Mouse (Mus musculus): Measurements from ENCODE around the gene Arglu1. TPM values are rescaled to one million over a fixed set of nuclear protein-coding genes. Genes with fewer than 3 reads are reported as not detected.

The Arglu1 gene
- polyA plus RNA-seq, 2 experiments: 146 to 197 TPM

DNA sequence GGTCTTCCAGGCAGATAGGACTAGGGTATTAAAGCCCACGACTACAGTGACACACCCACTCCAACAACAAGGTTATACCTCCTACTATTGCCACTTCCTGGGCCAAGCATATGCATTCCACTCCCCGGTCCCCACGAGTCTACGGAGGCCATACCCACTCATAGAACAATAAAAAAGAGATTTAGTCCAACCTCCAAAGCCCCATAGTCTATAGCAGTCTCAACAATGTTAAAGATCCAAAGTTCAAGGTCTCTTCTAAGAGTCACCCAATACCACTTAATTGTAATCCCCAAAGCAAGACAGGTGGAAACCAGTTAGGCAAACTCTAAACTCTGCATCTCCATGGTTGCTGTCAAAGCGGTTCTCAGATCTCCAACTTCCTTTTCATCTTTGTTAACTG, 15.5 kb downstream of the Arglu1 start:
- no peak for TF ChIP-seq POLR2A (IDR thresholded peaks at IDR 0.05; ENCODE audit: borderline replicate concordance, extremely low read depth, insufficient read depth, insufficient read length)
- H3K9me3 ChIP-seq (ENCODE audit: control insufficient read depth, low read length): no peaks in the 10 kb centered on the region
- DNase-seq (ENCODE audit: low spot score): no peak
- no peaks in the 10 kb centered on the region for H3K4me1 ChIP-seq (ENCODE audit: control insufficient read depth, insufficient read depth, low read length)
- no peak overlapping the region for H3K4me2 ChIP-seq (replicated peaks; ENCODE audit: low read depth, low read length, severe bottlenecking)
- no peak overlapping the region for H3K9ac ChIP-seq (ENCODE audit: low read depth, low read length, severe bottlenecking)
- no peak for ATAC-seq (ENCODE audit: low FRiP score, low read depth)
- H3K4me3 ChIP-seq (replicated peaks; ENCODE audit: low read length): no peak overlapping the region
- H3K36me3 ChIP-seq (ENCODE audit: control insufficient read depth, insufficient read depth, low read length): peaks cover 64% of the 10 kb centered on the region
- H3K27ac ChIP-seq (replicated peaks; ENCODE audit: low read depth, low read length): no peak overlapping the region
- no peaks in the 10 kb centered on the region for H3K27me3 ChIP-seq (ENCODE audit: control insufficient read depth, insufficient read depth, low read length)
- 80% methylated on average over 5 of the region's 5 CpGs for WGBS

DNA sequence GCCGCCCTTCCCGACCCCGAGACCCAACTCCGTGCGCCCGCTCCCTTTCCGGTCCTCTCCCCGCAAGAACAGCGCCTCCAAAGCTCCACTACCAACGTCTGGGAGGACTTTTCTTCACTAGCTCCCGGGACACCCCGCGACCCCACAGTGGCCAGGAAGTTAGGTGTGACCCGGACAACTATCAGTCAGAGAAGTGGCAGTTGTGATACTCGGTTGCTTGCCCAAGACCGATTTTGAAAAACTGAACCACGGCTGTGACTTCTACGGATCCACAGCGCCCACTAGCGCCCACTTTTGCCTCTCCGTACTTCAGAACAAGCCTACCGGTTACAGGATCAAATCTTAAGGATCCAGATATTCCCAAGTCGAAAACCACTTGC, 28.6 kb downstream of the Arglu1 start:
- Histone ChIP-seq H3K9ac (ENCODE audit: low read depth, low read length, severe bottlenecking) (peak overlapping the region; percentile 54), H3K4me2 (replicated peaks; ENCODE audit: low read depth, low read length, severe bottlenecking) (peak overlapping the region; percentile 82), H3K4me3 (replicated peaks; ENCODE audit: low read length) (peak overlapping the region; percentile 93), H3K4me1 (ENCODE audit: control insufficient read depth, insufficient read depth, low read length) (peaks cover 14% of the 10 kb centered on the region), H3K9me3 (ENCODE audit: control insufficient read depth, low read length) (no peaks in the 10 kb centered on the region), H3K27ac (replicated peaks; ENCODE audit: low read depth, low read length) (peak overlapping the region; percentile 67), H3K27me3 (ENCODE audit: control insufficient read depth, insufficient read depth, low read length) (no peaks in the 10 kb centered on the region), H3K36me3 (ENCODE audit: control insufficient read depth, insufficient read depth, low read length) (peaks cover 10% of the 10 kb centered on the region)
- no peak for TF ChIP-seq POLR2A (IDR thresholded peaks at IDR 0.05; ENCODE audit: borderline replicate concordance, extremely low read depth, insufficient read depth, insufficient read length)
- WGBS: 0% methylated on average over 23 of the region's 23 CpGs
- DNase-seq (ENCODE audit: low spot score) (peak; percentile 90), ATAC-seq (ENCODE audit: low FRiP score, low read depth) (0 out of 2 replicates have a peak, but pooled peaks have one; percentile 6)

DNA sequence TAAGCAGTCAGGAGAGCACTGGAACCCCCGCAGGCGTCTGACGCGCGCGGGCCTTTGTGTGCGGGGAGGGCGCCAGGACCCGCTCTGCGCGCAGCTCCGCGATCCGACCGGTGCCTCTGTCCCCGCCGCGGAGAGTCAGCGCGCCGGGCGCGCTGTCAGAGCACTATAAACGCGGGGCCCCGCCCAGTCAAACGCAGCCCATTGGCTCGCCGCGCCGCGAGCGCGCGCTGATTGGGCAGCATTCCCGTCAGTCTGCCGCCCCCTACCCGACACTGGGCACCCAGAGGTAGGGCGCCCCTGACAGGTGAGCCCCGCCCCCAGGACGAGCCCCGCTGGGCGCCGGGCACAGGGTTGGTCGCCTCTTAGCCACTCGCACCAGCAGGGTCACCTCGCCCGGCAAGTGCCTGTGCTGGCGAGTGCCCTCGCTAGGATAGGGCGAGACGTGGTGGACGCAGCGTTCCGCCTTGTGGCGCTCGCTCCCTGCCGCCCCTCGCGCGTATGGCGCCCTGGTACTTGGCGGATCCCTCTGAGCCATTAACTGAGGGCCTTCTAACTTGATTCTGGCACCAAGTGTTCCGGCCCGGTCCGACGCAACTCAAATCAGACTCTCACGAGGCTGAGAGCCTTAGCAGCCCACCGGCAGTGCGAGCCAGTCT, 29.1 kb downstream of the Arglu1 start, which contains the start of gene Efnb2:
Gene Efnb2, minus strand, starts transcription at position 140 of the 656 bp plus-strand sequence.
- ATAC-seq (ENCODE audit: low FRiP score, low read depth) (peak; percentile 91), DNase-seq (ENCODE audit: low spot score) (peak; percentile 97)
- WGBS: under 1% methylated on average over 40 of the region's 70 CpGs
- Histone ChIP-seq H3K4me1 (ENCODE audit: control insufficient read depth, insufficient read depth, low read length) (peaks cover 14% of the 10 kb centered on the region), H3K27me3 (ENCODE audit: control insufficient read depth, insufficient read depth, low read length) (no peaks in the 10 kb centered on the region), H3K9me3 (ENCODE audit: control insufficient read depth, low read length) (no peaks in the 10 kb centered on the region), H3K9ac (ENCODE audit: low read depth, low read length, severe bottlenecking) (peak within 1 kb of the TSS; percentile 94), H3K27ac (replicated peaks; ENCODE audit: low read depth, low read length) (peak within 1 kb of the TSS; percentile 78), H3K36me3 (ENCODE audit: control insufficient read depth, insufficient read depth, low read length) (peaks cover 6% of the 10 kb centered on the region), H3K4me3 (replicated peaks; ENCODE audit: low read length) (peak within 1 kb of the TSS; percentile 93), H3K4me2 (replicated peaks; ENCODE audit: low read depth, low read length, severe bottlenecking) (peak within 1 kb of the TSS; percentile 82)
- TF ChIP-seq POLR2A (IDR thresholded peaks at IDR 0.05; ENCODE audit: borderline replicate concordance, extremely low read depth, insufficient read depth, insufficient read length): peak; percentile 93; the same call in 1 of the 2 replicates

DNA sequence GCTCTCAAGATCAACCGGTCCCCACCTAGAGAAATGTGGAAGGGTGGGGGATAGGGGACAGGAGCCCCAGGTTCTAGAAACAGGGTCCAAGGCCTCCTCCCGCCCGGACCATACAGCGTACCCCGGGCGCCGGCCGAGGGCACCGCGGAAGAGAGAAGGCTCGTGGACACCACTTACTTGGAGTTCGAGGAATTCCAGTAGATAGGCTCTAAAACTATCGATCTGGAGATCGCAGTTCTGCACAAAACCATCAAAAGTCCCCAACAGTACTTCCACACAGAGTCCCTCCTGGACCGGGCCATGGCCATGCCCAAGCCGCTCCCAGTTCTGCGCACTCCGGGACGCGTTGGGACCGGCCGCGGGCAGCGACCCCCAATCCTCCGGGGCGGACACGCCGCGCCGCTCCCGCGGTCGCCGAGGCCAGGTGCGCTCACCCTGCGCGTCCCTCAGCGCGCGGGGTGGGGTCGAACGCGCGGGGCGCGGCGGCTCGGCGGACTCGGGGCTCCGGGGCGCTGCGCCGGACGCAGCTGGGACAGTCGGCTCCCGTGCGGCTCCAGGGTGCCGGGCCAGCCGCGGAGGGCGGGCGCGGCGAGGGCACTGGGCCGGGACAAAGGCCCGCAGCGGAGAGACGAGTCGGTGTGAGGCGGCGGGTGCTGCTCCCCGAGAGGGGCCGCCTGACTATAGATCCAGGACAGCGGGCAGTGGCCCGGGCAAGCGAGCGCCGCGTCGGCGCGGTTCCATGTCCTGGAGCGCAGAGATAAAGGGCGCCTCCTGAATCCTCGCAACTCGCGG, 29.8 kb downstream of the Arglu1 start:
- Histone ChIP-seq H3K27ac (replicated peaks; ENCODE audit: low read depth, low read length) (peak overlapping the region; percentile 78), H3K4me2 (replicated peaks; ENCODE audit: low read depth, low read length, severe bottlenecking) (peak overlapping the region; percentile 82), H3K9me3 (ENCODE audit: control insufficient read depth, low read length) (no peaks in the 10 kb centered on the region), H3K27me3 (ENCODE audit: control insufficient read depth, insufficient read depth, low read length) (no peaks in the 10 kb centered on the region), H3K36me3 (ENCODE audit: control insufficient read depth, insufficient read depth, low read length) (no peaks in the 10 kb centered on the region), H3K9ac (ENCODE audit: low read depth, low read length, severe bottlenecking) (peak overlapping the region; percentile 94), H3K4me1 (ENCODE audit: control insufficient read depth, insufficient read depth, low read length) (peaks cover 16% of the 10 kb centered on the region), H3K4me3 (replicated peaks; ENCODE audit: low read length) (peak overlapping the region; percentile 93)
- no peak for TF ChIP-seq POLR2A (IDR thresholded peaks at IDR 0.05; ENCODE audit: borderline replicate concordance, extremely low read depth, insufficient read depth, insufficient read length)
- ATAC-seq (ENCODE audit: low FRiP score, low read depth) (peak; percentile 37), DNase-seq (ENCODE audit: low spot score) (no peak)
- WGBS: 2% methylated on average over 72 of the region's 88 CpGs

DNA sequence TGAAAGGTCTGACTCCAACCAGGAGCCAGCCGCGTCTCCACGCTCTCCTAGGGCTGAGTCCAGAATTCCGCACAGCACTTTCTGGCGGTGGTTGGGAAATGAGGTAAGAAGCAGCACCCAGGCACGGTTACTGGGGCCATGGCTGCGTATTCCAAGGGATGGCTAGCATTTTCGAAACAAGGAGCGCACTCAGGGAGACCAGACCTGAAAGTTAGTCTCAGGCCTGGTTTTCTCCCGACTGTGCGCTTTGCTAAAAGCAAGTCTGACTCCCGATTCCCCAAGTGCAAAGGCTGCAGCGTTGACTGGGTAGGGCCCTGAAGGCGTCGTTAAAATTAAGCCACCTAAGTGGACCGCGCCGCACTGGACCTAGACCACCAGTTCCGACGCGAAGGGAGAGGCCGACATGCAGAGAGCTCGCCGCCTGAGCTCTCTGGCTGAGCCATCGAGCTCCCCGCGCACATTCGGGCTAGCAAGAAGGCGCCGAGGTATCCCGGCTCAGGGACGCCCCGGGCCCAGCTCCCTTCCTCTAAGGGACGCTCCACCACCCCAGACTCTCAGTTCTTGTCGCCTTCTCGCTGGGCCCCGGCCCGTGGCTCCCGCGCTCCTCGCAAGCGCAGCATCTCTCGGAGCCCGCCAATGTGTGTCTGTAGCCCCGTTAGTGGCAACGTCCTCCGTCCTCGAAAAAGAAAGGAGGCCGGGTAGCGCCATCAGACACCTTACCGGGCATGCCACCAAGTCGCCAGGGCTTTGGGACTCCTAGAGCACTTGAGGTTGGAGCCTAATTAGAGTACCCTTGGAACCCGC, 30.6 kb downstream of the Arglu1 start:
- Histone ChIP-seq H3K9ac (ENCODE audit: low read depth, low read length, severe bottlenecking) (peak overlapping the region; percentile 94), H3K4me1 (ENCODE audit: control insufficient read depth, insufficient read depth, low read length) (peaks cover 23% of the 10 kb centered on the region), H3K9me3 (ENCODE audit: control insufficient read depth, low read length) (no peaks in the 10 kb centered on the region), H3K27me3 (ENCODE audit: control insufficient read depth, insufficient read depth, low read length) (no peaks in the 10 kb centered on the region), H3K4me2 (replicated peaks; ENCODE audit: low read depth, low read length, severe bottlenecking) (peak overlapping the region; percentile 82), H3K27ac (replicated peaks; ENCODE audit: low read depth, low read length) (peak overlapping the region; percentile 78), H3K4me3 (replicated peaks; ENCODE audit: low read length) (peak overlapping the region; percentile 93), H3K36me3 (ENCODE audit: control insufficient read depth, insufficient read depth, low read length) (0 out of 2 replicates have a peak, but pooled peaks cover 1% of the 10 kb centered on the region)
- WGBS: 1% methylated on average over 52 of the region's 53 CpGs
- ATAC-seq (ENCODE audit: low FRiP score, low read depth) (no peak), DNase-seq (ENCODE audit: low spot score) (peak; percentile 41)
- TF ChIP-seq POLR2A (IDR thresholded peaks at IDR 0.05; ENCODE audit: borderline replicate concordance, extremely low read depth, insufficient read depth, insufficient read length): no peak

Measured in limb, embryonic 14.5 days (tissue).